Mouse (Mus musculus) hindbrain, embryonic 11.5 days (tissue): ENCODE results near the gene Sik3. TPM values are rescaled to one million over a fixed set of nuclear protein-coding genes. Genes with fewer than 3 reads are reported as not detected.
A peak's percentile ranks its signal among the peaks of the same experiment; 100 is the strongest.

Experiments
- ATAC-seq: fragments of 200-750 bp; cut with Nextera tagmentation; 2 replicates; pipeline ENCODE4 v1.8.0; 2017; ENCODE audit warnings: mild to moderate bottlenecking, moderate TSS enrichment, moderate library complexity; ENCODE audit not compliant: low FRiP score
- DNase-seq: peaks from one replicate; pipeline ENCODE4 v3.0.0-alpha.2; 2015; ENCODE audit warnings: low spot score
- H3K27ac ChIP-seq: fragments of 300-500 bp; sonication (generic); 2 replicates; pipeline ENCODE4 v1.5.1; 2014; ENCODE audit warnings: mild to moderate bottlenecking, low read depth, low read length
- H3K27me3 ChIP-seq: fragments of 300-500 bp; sonication (generic); 2 replicates; pipeline ENCODE4 v1.6.1; 2014; ENCODE audit warnings: mild to moderate bottlenecking, low read length, moderate library complexity, mixed read lengths; ENCODE audit not compliant: control insufficient read depth, insufficient read depth
- H3K36me3 ChIP-seq: fragments of 300-500 bp; sonication (generic); 2 replicates; pipeline ENCODE4 v1.6.1; 2014; ENCODE audit warnings: mild to moderate bottlenecking, low read length, moderate library complexity, mixed read lengths; ENCODE audit not compliant: control insufficient read depth, insufficient read depth
- H3K4me1 ChIP-seq: fragments of 300-500 bp; sonication (generic); replicated peaks from 2 replicates; pipeline ENCODE4 v1.6.1; 2014; ENCODE audit warnings: low read length, mixed read lengths; ENCODE audit not compliant: control insufficient read depth, insufficient read depth
- H3K4me2 ChIP-seq: fragments of 300-500 bp; sonication (generic); replicated peaks from 2 replicates; pipeline ENCODE4 v1.6.1; 2014; ENCODE audit warnings: mild to moderate bottlenecking, low read depth, low read length
- H3K4me3 ChIP-seq: fragments of 300-500 bp; sonication (generic); 2 replicates; pipeline ENCODE4 v1.5.1; 2014; ENCODE audit warnings: low read depth, low read length
- H3K9ac ChIP-seq: fragments of 300-500 bp; sonication (generic); 2 replicates; pipeline ENCODE4 v1.6.1; 2014; ENCODE audit warnings: low read depth, low read length
- H3K9me3 ChIP-seq: fragments of 300-500 bp; sonication (generic); 2 replicates; pipeline ENCODE4 v1.6.1; 2016; ENCODE audit warnings: low read length; ENCODE audit not compliant: control insufficient read depth
- WGBS: fragments of 180-500 bp; shearing (Covaris S2); extraction: QIAGEN DNeasy Blood & Tissue Kit; methylation state at CpG from one replicate; pipeline ENCODE4 v1.1.7; 2014; 5-methylcytosine and 5-hydroxymethylcytosine counted together
- polyA plus RNA-seq: library from polyadenylated mRNA; unstranded; fragments of >200 nt; fragmentation: Nextera tagmentation; extraction: Ambion mirVana; gene quantifications from 2 replicates; pipeline ENCODE4 v1.2.1, GENCODE M21; 2014

Gene Sik3
- 9.0 and 10.1 TPM in 2 replicates for polyA plus RNA-seq

GRCm38 (mm10) chr9:46012091-46013008, at the start of gene Sik3, which contains the start of gene Pafah1b2:
Sik3 (plus strand) TSS chr9:46012820.
Pafah1b2 (minus strand) TSS chr9:46012690.
- H3K9ac ChIP-seq, result peak within 1 kb of the TSS; percentile 95
- H3K4me1 ChIP-seq, result peaks cover 4% of the 10 kb centered on the region
- ATAC-seq, result peak; percentile 89
- WGBS, result 6% methylated on average over 39 of the region's 78 CpGs
- DNase-seq, result peak; percentile 97
- peak within 1 kb of the TSS; percentile 94 for H3K4me3 ChIP-seq
- H3K27me3 ChIP-seq, result no peaks in the 10 kb centered on the region
- H3K27ac ChIP-seq, result peak within 1 kb of the TSS; percentile 93
- peak within 1 kb of the TSS; percentile 74 for H3K4me2 ChIP-seq
- H3K9me3 ChIP-seq, result no peaks in the 10 kb centered on the region
- no peaks in the 10 kb centered on the region for H3K36me3 ChIP-seq

GRCm38 (mm10) chr9:45963577-45963976, 49.0 kb upstream of the Sik3 start:
- WGBS, result 94% methylated on average over 6 of the region's 6 CpGs
- H3K4me2 ChIP-seq, result no peak overlapping the region
- H3K36me3 ChIP-seq, result peaks cover 10% of the 10 kb centered on the region; the same call in 1 of the 2 replicates
- no peaks in the 10 kb centered on the region for H3K9me3 ChIP-seq
- H3K4me3 ChIP-seq, result no peak overlapping the region
- H3K4me1 ChIP-seq, result no peaks in the 10 kb centered on the region
- ATAC-seq (no peak), DNase-seq (no peak)
- no peak overlapping the region for H3K9ac ChIP-seq
- no peaks in the 10 kb centered on the region for H3K27me3 ChIP-seq
- H3K27ac ChIP-seq, result no peak overlapping the region

- WGBS, result 97% methylated on average over 2 of the region's 2 CpGs
- Histone ChIP-seq H3K4me3 (no peak overlapping the region), H3K27me3 (no peaks in the 10 kb centered on the region), H3K36me3 (peaks cover 3% of the 10 kb centered on the region; the same call in 1 of the 2 replicates), H3K9ac (no peak overlapping the region), H3K9me3 (no peaks in the 10 kb centered on the region), H3K4me1 (no peaks in the 10 kb centered on the region), H3K4me2 (no peak overlapping the region), H3K27ac (no peak overlapping the region)
- ATAC-seq (no peak), DNase-seq (no peak)
Observed at GRCm38 (mm10) chr9:45976884-45977283, 35.7 kb upstream of the Sik3 start.

- WGBS, result 98% methylated on average over 2 of the region's 2 CpGs
- no peak overlapping the region for H3K4me2 ChIP-seq
- no peaks in the 10 kb centered on the region for H3K27me3 ChIP-seq
- no peaks in the 10 kb centered on the region for H3K9me3 ChIP-seq
- no peak overlapping the region for H3K4me3 ChIP-seq
- ATAC-seq (no peak), DNase-seq (no peak)
- H3K4me1 ChIP-seq, result peaks cover 4% of the 10 kb centered on the region; the same call in 1 of the 2 replicates
- H3K9ac ChIP-seq, result no peak overlapping the region
- no peak overlapping the region for H3K27ac ChIP-seq
- H3K36me3 ChIP-seq, result 0 out of 2 replicates have a peak, but pooled peaks cover 2% of the 10 kb centered on the region
Observed at GRCm38 (mm10) chr9:45979778-45980177, 32.8 kb upstream of the Sik3 start.

GRCm38 (mm10) chr9:45980611-45981010, 32.0 kb upstream of the Sik3 start:
- 88% methylated on average over 1 of the region's 1 CpGs for WGBS
- Histone ChIP-seq H3K9ac (no peak overlapping the region), H3K9me3 (no peaks in the 10 kb centered on the region), H3K4me2 (no peak overlapping the region), H3K27ac (no peak overlapping the region), H3K27me3 (no peaks in the 10 kb centered on the region), H3K36me3 (0 out of 2 replicates have a peak, but pooled peaks cover 2% of the 10 kb centered on the region), H3K4me3 (no peak overlapping the region), H3K4me1 (peaks cover 4% of the 10 kb centered on the region; the same call in 1 of the 2 replicates)
- DNase-seq (no peak), ATAC-seq (no peak)

GRCm38 (mm10) chr9:45981331-45981730, 31.3 kb upstream of the Sik3 start:
- Histone ChIP-seq H3K4me3 (no peak overlapping the region), H3K9me3 (no peaks in the 10 kb centered on the region), H3K27me3 (no peaks in the 10 kb centered on the region), H3K4me1 (peaks cover 4% of the 10 kb centered on the region; the same call in 1 of the 2 replicates), H3K9ac (no peak overlapping the region), H3K36me3 (0 out of 2 replicates have a peak, but pooled peaks cover 2% of the 10 kb centered on the region), H3K4me2 (no peak overlapping the region), H3K27ac (no peak overlapping the region)
- ATAC-seq (no peak), DNase-seq (no peak)

- Histone ChIP-seq H3K9ac (peak overlapping the region; percentile 97), H3K4me1 (peaks cover 4% of the 10 kb centered on the region; the same call in 1 of the 2 replicates), H3K27ac (peak overlapping the region; percentile 95), H3K4me3 (peak overlapping the region; percentile 100), H3K36me3 (0 out of 2 replicates have a peak, but pooled peaks cover 2% of the 10 kb centered on the region), H3K4me2 (peak overlapping the region; percentile 80), H3K9me3 (no peaks in the 10 kb centered on the region), H3K27me3 (no peaks in the 10 kb centered on the region)
- WGBS, result 1% methylated on average over 23 of the region's 23 CpGs
- DNase-seq, result peak; percentile 53
- ATAC-seq, result no peak; the same call in 1 of the 2 replicates
Observed at GRCm38 (mm10) chr9:45983676-45984408, 28.8 kb upstream of the Sik3 start.

GRCm38 (mm10) chr9:45984409-45985228, 28.0 kb upstream of the Sik3 start:
- Histone ChIP-seq H3K27ac (peak overlapping the region; percentile 95), H3K4me1 (peaks cover 4% of the 10 kb centered on the region; the same call in 1 of the 2 replicates), H3K4me2 (peak overlapping the region; percentile 80), H3K4me3 (peak overlapping the region; percentile 100), H3K36me3 (0 out of 2 replicates have a peak, but pooled peaks cover 2% of the 10 kb centered on the region), H3K9me3 (no peaks in the 10 kb centered on the region), H3K9ac (peak overlapping the region; percentile 97), H3K27me3 (no peaks in the 10 kb centered on the region)
- DNase-seq (peak; percentile 97), ATAC-seq (peak; percentile 95)
- 1% methylated on average over 56 of the region's 76 CpGs for WGBS
